Mouse (Mus musculus) ovary, postnatal 14 days (tissue): ENCODE measurements around the gene Tmem132d.

Experiments used
- DNase-seq: peaks from one replicate; pipeline ENCODE4 v3.0.0; 2022; ENCODE audit warnings: low spot score

Gene Tmem132d

DNA sequence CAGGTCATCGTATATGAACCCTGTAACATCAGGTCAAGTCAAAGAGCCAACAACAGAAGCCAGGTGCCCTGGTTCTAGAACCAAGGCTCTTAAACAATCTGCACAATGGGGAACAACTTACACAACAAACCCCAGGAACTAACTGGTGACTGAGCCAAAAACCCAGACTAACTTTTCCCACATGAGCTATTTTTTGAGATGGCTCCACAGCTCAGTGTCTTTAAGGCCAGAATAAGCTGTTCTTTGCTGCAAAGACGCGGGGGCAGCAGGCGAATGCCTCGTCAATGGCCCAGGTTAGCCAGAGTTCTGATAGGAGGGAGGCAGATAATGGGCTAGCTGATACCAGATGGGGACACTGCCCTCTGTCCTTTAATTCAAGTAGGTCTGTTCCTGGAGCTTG, 221.8 kb downstream of the Tmem132d start:
- no peak for DNase-seq

GRCm38 (mm10) chr5:128205716-128206115, 227.2 kb downstream of the Tmem132d start:
- DNase-seq = no peak

DNA sequence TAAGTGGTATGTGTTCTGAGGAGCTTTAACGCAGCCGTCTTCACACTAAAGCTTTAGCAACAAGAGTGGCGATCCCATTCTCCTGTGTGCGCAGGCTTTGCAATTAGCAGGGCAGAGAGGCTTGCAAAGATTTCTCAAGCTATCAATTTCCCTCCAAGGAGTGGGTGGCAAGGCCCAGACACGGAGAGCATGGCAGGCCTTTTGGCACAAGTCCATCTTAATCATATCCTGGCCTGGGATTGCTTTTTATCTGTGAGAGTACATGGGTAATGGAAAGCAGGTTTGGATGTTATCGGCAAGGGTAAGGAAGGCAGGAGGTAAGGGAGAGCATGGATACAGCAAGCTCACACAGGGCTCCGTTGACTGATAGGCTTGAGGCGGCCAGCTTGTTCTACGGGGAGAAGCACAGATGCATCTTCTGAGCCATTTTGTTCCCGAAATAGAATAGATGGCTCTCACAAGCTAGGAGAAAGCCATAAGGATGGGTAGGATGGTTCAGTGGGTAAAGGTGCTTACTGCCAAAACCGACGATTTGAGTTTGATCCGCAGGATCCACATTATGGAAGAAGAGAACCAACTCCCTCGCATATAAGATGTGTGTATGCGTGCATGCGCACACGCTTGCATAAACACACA, 228.1 kb downstream of the Tmem132d start:
- no peak for DNase-seq

DNA sequence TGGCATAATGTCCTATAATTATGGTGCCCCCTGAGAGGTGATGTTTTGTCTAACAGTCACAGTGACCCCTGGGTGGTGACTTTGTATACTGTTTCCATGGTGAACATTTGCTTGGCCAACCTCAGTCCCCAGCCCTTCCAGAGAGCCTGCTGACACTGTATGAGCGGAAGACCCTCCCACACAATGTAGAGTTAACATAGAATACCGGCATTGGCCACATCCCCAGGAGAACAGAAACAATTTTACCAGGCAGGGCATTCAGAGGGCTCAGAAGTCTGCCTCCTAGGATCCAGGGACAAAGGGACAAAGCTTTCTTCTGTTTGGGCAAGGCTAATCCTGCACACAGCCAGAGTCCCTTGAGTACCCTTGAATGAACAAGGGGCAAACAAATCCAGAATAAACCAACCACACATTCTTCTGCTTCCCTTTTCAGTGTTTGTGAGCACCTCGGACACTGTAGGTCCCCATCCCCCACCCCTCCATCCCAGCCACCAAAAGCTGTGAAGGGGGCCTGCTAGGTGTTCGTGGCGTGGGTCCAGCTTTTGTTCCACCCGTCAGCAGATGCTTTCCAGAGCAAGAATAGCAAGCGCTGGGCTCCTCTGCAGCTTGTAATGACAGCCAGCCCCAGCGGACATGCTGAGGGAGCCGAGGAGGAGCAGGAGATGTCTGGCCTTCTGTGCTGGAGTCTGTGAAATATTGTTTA, 228.8 kb downstream of the Tmem132d start:
- DNase-seq = no peak

GRCm38 (mm10) chr5:128194106-128194505, 238.8 kb downstream of the Tmem132d start:
- DNase-seq = no peak

DNA sequence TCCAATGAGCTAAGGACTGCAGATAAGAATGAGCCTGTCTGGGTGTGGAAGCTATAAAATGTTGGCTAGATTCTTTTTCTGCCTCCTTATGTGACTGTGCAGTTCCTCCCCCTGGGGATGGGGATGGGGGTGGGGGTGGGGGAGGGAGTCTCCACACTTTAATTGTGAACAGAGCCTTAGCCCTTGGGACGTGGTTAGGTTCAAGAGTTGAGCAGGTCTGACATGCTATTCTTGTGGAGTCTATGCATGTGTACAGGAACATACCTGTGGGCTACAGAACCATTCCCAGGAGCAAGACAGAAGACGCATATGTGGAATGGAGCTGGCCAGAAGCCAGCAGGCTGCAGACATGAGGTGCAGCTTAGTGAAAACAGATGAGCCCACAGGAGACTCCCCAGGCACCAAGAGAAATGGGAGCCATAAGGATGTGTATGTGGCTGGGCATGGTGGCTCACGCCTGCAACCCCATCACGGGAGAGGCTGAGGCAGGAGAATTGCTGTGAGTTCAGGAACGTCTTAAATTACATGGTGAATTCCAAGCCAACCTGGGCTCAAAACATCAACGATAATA, 240.3 kb downstream of the Tmem132d start:
- DNase-seq = no peak

- no peak for DNase-seq
Measured at GRCm38 (mm10) chr5:128191710-128192109, 241.2 kb downstream of the Tmem132d start.

- DNase-seq = no peak
Measured at GRCm38 (mm10) chr5:128190243-128190820, 242.5 kb downstream of the Tmem132d start.

DNA sequence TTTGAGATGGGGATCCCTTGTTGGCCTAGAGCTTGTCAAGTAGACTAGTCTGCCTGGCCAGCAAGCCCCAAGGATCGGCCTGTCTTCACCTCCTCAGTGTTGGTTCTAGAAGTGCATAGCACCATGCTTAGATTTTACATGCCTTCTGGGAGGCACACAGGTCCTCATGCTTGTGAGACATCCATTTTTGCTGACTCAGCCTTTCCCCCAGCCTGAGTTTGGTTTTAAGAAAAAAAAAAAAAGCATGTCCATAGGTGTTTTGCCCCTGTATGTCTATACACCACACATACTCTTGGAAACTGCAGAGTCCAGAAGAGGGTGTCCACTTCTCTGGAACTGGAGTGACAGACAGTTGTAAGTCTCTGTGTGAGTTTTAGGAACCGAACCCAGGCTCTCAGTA, 256.6 kb downstream of the Tmem132d start:
- DNase-seq = no peak

GRCm38 (mm10) chr5:128158901-128159675, 273.8 kb downstream of the Tmem132d start:
- no peak for DNase-seq

GRCm38 (mm10) chr5:128151461-128151860, 281.4 kb downstream of the Tmem132d start:
- no peak for DNase-seq

DNA sequence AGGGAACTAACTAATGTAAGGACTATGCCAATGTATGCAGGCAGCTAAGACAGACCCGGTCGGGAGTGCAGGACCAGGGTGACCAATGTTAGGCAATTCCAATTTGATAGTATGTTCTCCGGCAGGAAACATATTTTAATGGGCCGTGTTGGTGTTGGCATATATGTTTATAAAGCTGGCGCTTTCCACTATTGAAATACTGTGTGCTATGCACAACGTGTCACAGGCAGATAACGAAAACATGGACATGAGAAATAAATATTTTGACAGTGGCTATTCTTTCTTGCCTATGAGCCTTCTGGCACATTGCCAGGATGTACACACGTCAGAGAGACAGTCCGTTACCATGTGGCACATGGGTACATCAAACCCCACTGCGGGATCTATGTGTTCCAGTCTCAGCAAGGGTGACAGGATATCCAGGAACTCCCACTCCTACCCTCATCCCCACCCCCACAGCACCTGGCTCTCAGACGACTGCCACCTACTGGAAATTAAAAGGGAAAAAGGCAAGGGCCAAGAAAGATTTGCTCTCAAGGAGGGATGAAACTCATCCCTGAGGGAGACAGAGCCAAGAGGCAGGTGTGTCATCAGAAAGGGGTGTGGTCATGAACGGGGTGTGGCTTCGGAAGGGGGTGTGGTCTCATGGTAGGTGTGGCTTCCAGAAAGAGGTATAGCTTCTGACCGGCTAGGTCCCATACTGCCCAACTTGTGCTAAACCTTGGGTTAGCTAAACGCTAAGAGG, 285.8 kb downstream of the Tmem132d start:
- no peak for DNase-seq

DNA sequence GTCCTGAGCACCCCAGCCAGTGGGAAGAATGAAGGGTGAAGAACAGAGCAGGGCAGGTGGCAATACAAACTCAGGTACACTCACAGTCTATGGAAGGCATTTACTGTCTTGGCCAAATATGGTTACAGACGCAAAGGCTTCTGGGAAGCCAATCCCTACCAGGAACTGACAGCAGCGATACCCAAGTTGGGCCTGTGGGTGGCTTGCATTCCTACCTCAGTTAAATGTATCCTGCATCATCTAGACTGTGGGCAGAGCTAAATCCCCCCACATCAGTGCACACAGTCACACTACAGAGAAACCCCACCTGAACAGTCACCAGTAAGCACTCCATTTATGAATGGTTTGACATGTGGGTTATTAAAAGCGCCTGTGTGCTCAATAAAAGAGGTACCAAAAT, 288.1 kb downstream of the Tmem132d start:
- DNase-seq = no peak

DNA sequence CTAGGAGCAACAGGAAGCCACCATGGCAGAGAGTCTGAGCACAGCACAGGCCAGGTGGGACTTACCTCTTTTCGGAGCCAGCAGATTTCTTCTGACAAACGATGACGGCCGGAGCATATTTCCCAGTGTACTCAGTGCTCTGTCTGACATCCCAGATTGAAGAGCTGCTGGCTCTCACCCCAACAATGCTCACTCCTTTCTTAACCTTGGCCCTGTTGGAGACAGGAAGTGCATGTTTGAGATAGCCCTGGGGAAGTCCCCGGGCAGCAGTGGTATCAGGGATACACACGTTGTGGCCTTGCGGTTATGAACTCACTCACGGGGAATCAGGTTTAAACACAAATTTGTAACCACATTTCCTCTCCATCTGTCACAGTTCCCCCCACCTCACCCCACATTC, 296.1 kb downstream of the Tmem132d start:
- DNase-seq = no peak

- DNase-seq = no peak
Measured at GRCm38 (mm10) chr5:128122656-128123055, 310.2 kb downstream of the Tmem132d start.

DNA sequence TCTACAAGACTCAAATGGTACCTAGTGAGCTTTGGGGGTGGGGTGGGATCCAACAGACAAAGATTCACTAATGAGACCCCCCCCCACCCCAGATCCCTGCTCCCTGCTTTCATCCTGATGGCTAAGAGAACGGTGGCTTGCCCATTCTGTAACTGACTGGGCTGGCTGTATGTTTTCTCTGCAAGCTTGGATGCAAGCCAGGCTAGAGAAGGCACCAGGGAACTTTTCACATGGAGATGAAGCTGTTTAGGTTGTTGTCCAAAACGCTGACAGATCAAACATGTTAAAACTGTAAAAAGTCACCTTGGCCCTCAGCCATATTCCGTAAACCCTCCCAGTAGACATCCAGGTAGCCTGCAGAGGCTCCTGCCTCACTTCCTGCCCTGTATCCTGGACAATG, 313.7 kb downstream of the Tmem132d start:
- DNase-seq = no peak

GRCm38 (mm10) chr5:128113107-128113506, 319.8 kb downstream of the Tmem132d start:
- no peak for DNase-seq

- no peak for DNase-seq
Measured at GRCm38 (mm10) chr5:128112518-128112917, 320.4 kb downstream of the Tmem132d start.

DNA sequence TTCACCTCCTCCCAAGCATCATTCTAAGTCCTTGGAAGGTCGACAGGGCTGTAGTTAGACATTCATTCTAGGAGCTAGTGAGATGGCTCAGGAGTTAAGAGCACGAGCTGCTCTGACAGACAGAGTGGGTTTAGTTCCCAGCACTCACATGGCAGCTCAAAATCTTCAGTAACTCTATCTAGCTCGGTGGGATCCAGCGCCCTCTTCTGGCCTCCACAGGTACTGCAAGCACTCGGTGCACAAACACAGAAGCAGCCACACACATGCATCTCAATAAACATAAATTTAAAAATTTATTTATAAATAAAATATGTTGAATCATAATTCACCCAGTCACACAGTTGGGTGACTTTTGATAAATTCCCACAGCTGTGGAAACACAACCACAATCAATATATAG, 321.2 kb downstream of the Tmem132d start:
- DNase-seq = no peak

- no peak for DNase-seq
Measured at GRCm38 (mm10) chr5:128102556-128102955, 330.3 kb downstream of the Tmem132d start.

DNA sequence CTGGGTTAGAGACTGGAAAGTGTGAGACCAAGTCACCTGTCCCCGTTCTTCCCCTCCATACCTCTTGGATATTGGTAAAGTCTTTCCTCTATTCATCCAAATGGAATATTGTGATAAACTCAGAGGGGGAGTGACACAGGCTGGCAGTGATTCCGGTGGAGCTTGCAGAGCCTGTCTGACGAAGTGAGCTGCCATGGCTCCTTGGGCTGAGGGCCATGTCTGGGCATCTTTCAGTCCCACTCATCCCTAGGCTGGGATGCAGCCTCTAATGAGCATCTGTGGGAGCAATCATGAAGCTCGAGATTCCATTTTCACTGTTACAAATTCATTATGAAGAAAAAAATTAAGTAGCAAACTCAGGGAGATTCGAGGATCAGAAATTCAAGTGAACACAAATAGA, 332.5 kb downstream of the Tmem132d start:
- no peak for DNase-seq

GRCm38 (mm10) chr5:128099439-128099838, 333.4 kb downstream of the Tmem132d start:
- no peak for DNase-seq
